ENCODE assay signal across 8 mouse cellular contexts in the genomic region with DNA sequence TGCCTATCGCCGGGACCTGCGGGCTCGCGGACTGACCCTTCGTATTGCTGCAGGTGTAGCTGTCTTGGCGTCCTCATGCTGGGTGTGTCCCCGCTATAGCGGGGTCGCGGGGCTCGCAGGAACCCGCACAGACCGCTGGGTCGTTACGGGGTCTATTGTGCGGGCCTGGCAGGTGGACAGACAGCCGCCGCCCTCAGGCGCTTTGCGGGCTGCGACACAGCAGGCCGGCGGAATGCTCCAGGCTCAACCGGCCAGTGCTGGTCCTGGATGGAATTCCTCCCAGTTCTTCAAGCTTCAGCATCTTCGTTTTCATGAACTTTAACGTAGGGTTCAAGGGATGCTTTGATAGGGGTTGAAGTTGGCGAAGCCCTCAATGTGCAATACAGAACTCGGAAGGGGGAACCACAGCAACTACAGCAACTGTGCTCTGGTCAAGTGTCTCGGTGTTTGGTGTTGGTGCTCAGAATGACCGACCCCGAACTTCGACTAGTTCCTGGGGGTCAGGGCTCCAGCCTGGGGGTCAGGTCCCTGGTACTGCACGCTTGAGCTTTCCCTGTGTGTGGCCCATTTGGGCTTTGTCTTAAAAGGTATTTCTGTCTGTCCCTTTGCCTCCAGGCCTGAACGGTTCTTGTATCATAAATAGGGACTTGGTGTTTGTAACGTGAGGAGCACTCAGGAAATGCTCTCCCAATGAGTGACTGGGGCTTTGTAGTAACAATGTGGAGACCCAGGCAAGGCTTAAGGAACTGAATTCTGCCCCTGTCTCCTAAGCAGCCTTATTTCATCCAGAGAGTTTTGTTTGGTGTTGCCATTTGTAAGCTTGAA. TPM values are rescaled to one million over a fixed set of nuclear protein-coding genes. Genes with fewer than 3 reads are reported as not detected.
DNase-seq lines count a peak whose midpoint lies in the region; ATAC-seq and TF ChIP-seq lines count a peak whose summit lies in the region.

No protein-coding gene starts in this region.

- H3K27ac ChIP-seq in hindbrain, embryonic 15.5 days (replicated peaks), result peak overlapping the region; percentile 84
- peak overlapping the region; percentile 94 for H3K27ac ChIP-seq in liver, embryonic 14.5 days

- H3K9ac ChIP-seq in hindbrain, embryonic 15.5 days, result peak overlapping the region; percentile 92
- H3K9ac ChIP-seq in liver, embryonic 14.5 days (replicated peaks), result peak overlapping the region; percentile 96

- peak; percentile 18 for DNase-seq in CD4-positive, CD25-positive, alpha-beta regulatory T cell, adult 2 months (ENCODE audit: low read depth, low spot score)
- DNase-seq in urinary bladder, postnatal 14 days (ENCODE audit: low spot score), result peak; percentile 33
- DNase-seq in urinary bladder, postnatal 10 days (ENCODE audit: low spot score), result no peak
- no peak for DNase-seq in liver, embryonic 14.5 days (ENCODE audit: low read depth in 3 of 3, low spot score in 3 of 3)
- DNase-seq in gastrocnemius, adult 18-20 months (ENCODE audit: low spot score), result no peak

- no peak for ATAC-seq in CD4-positive, CD25-positive, alpha-beta regulatory T cell, adult 4 months
- no peak for ATAC-seq in hindbrain, embryonic 15.5 days (ENCODE audit: low FRiP score, low read depth)
- ATAC-seq in liver, embryonic 14.5 days (ENCODE audit: insufficient read depth), result no peak; the same call in 1 of the 2 replicates
- no peak for ATAC-seq in monocyte, adult 5-6 weeks (replicated peaks; ENCODE audit: insufficient number of reproducible peaks, low FRiP score, low TSS enrichment, poor library complexity, severe bottlenecking)

- H3K36me3 ChIP-seq in hindbrain, embryonic 15.5 days, result no peaks in the 10 kb centered on the region
- H3K36me3 ChIP-seq in liver, embryonic 14.5 days (replicated peaks; ENCODE audit: control insufficient read depth, insufficient read depth, low read depth), result no peaks in the 10 kb centered on the region

- no peak for TF ChIP-seq EP300 in liver, embryonic 14.5 days (IDR thresholded peaks at IDR 0.05; ENCODE audit: low read depth)

- H3K4me1 ChIP-seq in hindbrain, embryonic 15.5 days (replicated peaks), result peaks cover 39% of the 10 kb centered on the region
- peaks cover 26 to 40% of the 10 kb centered on the region in 2 experiments for H3K4me1 ChIP-seq in liver, embryonic 14.5 days (replicated peaks; ENCODE audit: control insufficient read depth in 2 of 2, insufficient read depth in 2 of 2, low read length in 1 of 2)

- WGBS in hindbrain, embryonic 15.5 days, result 2% methylated on average over 36 of the region's 36 CpGs
- WGBS in liver, embryonic 14.5 days (ENCODE audit: insufficient replicate concordance), result 1% methylated on average over 36 of the region's 36 CpGs

- no peak for TF ChIP-seq CTCF in liver, embryonic 14.5 days (IDR thresholded peaks at IDR 0.05; ENCODE audit: low read depth)

- H3K9me3 ChIP-seq in hindbrain, embryonic 15.5 days, result no peaks in the 10 kb centered on the region
- no peaks in the 10 kb centered on the region for H3K9me3 ChIP-seq in liver, embryonic 14.5 days (ENCODE audit: control insufficient read depth, low read length)

- H3K4me3 ChIP-seq in hindbrain, embryonic 15.5 days, result peak overlapping the region; percentile 86
- peak overlapping the region; percentile 77 to 82 for H3K4me3 ChIP-seq in liver, embryonic 14.5 days (ENCODE audit: insufficient read depth in 1 of 2, low read depth in 2 of 2, low read length in 2 of 2)

- peak overlapping the region; percentile 92 for H3K4me2 ChIP-seq in hindbrain, embryonic 15.5 days
- peak overlapping the region; percentile 75 for H3K4me2 ChIP-seq in liver, embryonic 14.5 days (ENCODE audit: low read depth)

- no peaks in the 10 kb centered on the region for H3K27me3 ChIP-seq in hindbrain, embryonic 15.5 days
- H3K27me3 ChIP-seq in liver, embryonic 14.5 days (ENCODE audit: control insufficient read depth, insufficient read depth, low read length), result peaks cover 13% of the 10 kb centered on the region

RNA-seq across cellular contexts. Expression of gene Abca3, which starts 0.8 kb away (rescaled TPM):
- polyA plus RNA-seq in CD4-positive, CD25-positive, alpha-beta regulatory T cell, adult 4 months (2017; shearing (Covaris generic)), result 10 to 100 TPM; 17.0 to 23.7 TPM
- polyA plus RNA-seq in hindbrain, embryonic 15.5 days (2015; fragmentation: Nextera tagmentation; extraction: Ambion mirVana), result 31.0 and 31.9 TPM in 2 replicates
- polyA plus RNA-seq in liver, embryonic 14.5 days (2012; rRNA removed), result 14.4 and 14.8 TPM in 2 replicates
- polyA plus RNA-seq in liver, embryonic 14.5 days (2014; fragmentation: Nextera tagmentation; extraction: Ambion mirVana), result 12.5 and 14.4 TPM in 2 replicates
- 29.2 to 35.4 TPM (median 29.7 TPM) in 3 replicates for total RNA-seq in monocyte, adult 5-6 weeks (2017)
- 1 to 10 TPM; 6.9 to 7.1 TPM for total RNA-seq in gastrocnemius, adult 18-20 months (2021)

RNA-seq across cellular contexts. Expression of gene Abca17, which starts 1.7 kb away (rescaled TPM):
- polyA plus RNA-seq in CD4-positive, CD25-positive, alpha-beta regulatory T cell, adult 4 months (2017; shearing (Covaris generic)), result under 1 TPM in 1 of 2 experiments, not detected in 1; 0.49 TPM
- polyA plus RNA-seq in hindbrain, embryonic 15.5 days (2015; fragmentation: Nextera tagmentation; extraction: Ambion mirVana), result 0.48 and 1.1 TPM in 2 replicates
- 0.04 TPM in 1 of 2 replicates, not detected in the other for polyA plus RNA-seq in liver, embryonic 14.5 days (2012; rRNA removed)
- not detected in 2 replicates for polyA plus RNA-seq in liver, embryonic 14.5 days (2014; fragmentation: Nextera tagmentation; extraction: Ambion mirVana)
- total RNA-seq in monocyte, adult 5-6 weeks (2017), result not detected in 3 replicates
- not detected for total RNA-seq in gastrocnemius, adult 18-20 months (2021)

Comparison
In these comparisons a context has a peak if more than half of its experiments do, and no peak if none do; other contexts are left out.
1. DNase-seq: peak in CD4-positive, CD25-positive, alpha-beta regulatory T cell, adult 2 months (single experiment) and urinary bladder, postnatal 14 days (single experiment); none in urinary bladder, postnatal 10 days (single experiment), liver, embryonic 14.5 days (0 of 3) and gastrocnemius, adult 18-20 months (single experiment).